Mouse (Mus musculus) small intestine, adult 2 months (tissue): Measurements from ENCODE around the gene Thada.

Experiments used
- CTCF ChIP-seq: fragments of 200-500 bp; IDR thresholded peaks from 2 replicates; pipeline ENCODE4 v1.5.1; 2012; ENCODE audit warnings: low read depth, mild to moderate bottlenecking, control low read depth, inconsistent platforms, low read length, moderate library complexity, mixed read lengths; ENCODE audit not compliant: insufficient replicate concordance, insufficient read length; ENCODE audit errors: extremely low read depth
- POLR2A ChIP-seq: fragments of 200-500 bp; IDR thresholded peaks from 2 replicates; pipeline ENCODE4 v1.6.1; 2012; ENCODE audit warnings: low read depth, mild to moderate bottlenecking, control low read depth, inconsistent platforms, low read length, moderate library complexity

DNA sequence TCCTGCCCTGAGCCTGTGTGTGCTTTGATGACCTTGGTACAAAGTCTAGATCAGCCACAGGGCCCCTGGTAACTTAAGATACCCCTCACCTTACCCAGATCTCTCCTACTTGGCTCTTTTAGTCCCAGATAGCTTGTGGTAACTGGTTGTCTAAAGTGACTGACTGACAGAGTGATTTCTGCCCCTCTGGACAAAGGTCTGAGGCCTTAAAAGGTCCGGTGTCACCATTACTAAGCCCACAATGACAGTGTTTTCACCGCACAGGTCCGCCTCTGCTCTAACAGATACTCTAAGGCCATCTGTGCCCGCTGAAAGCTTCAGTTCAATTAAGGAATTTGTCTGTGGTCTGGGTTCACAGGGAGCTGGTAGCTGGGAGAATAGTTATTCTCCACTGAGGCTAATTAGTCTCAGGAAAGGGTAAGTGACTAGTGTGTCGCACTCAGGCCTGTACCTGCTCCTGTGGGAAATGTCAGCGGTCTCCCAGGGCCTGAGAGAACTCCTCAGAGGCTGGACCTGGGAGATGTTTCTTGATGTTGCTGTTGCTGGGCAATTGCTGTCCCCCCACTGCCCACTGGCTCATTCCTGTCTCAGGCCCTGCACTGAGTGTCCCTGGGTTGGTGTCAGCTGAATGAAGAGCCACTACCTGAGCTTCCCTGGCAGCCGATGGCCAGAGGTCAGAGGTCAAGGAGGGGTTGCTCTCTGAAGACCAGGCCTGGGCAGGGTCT lies 319.4 kb downstream of the Thada start:
- TF ChIP-seq CTCF = no peak
- TF ChIP-seq POLR2A = no peak
